ENCODE assay signal across 29 mouse cellular contexts in the genomic region with DNA sequence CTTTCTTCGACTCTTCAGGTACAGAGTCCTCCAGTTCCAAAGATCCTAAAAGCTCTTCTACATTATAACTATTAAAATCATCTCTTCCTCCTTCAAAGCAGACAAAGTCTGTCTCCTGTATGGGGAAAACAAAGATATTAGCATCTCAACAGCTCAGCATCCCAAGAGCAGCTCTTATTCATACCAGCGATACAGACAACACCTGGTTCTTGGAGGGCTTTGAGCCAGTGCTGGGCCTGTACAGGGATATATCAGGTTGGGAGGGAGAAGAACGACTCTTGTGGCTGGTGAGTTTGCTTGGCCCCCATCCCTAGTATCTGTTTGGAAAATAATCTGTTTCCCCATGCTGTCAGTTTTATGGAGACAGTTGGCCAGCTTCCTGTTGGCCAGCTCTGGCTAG. TPM values are rescaled to one million over a fixed set of nuclear protein-coding genes. Genes with fewer than 3 reads are reported as not detected.
"Had no signal": no experiment of that assay in that cellular context is flagged by ENCODE, and none has a peak within 500 bp of the region (broad histone marks: within the 10 kb centered on the region; RNA-seq: fewer than 3 reads in every experiment).

No protein-coding gene starts in this region.

- H3K9ac ChIP-seq: heart, embryonic 13.5 days; heart, embryonic 15.5 days; hindbrain, embryonic 12.5 days; hindbrain, embryonic 14.5 days; intestine, embryonic 15.5 days; limb, embryonic 12.5 days; liver, embryonic 13.5 days; liver, embryonic 15.5 days had no signal

- H3K4me1 ChIP-seq: heart, embryonic 13.5 days; heart, embryonic 15.5 days; hindbrain, embryonic 10.5 days; hindbrain, embryonic 12.5 days; intestine, embryonic 15.5 days; limb, embryonic 10.5 days; limb, embryonic 12.5 days; liver, embryonic 15.5 days had no signal

- ATAC-seq: hindbrain, embryonic 16.5 days; inflammation-experienced regulatory T-cells, adult 6 months; intestine, embryonic 15.5 days; intestine, postnatal 0 days had no signal

- H3K27me3 ChIP-seq: heart, embryonic 13.5 days; heart, embryonic 15.5 days; hindbrain, embryonic 12.5 days; intestine, embryonic 15.5 days; limb, embryonic 12.5 days; liver, embryonic 13.5 days; liver, embryonic 15.5 days had no signal

- DNase-seq: gastrocnemius, adult 2 months; gastrocnemius, postnatal 10 days; gastrocnemius, postnatal 25 days; heart, adult 2 months; heart, postnatal 4 days; kidney, adult 18-20 months; kidney, adult 8-10 months; kidney, postnatal 10 days; kidney, postnatal 25 days; kidney, postnatal 4 days; liver; liver, embryonic 13.5 days had no signal

- H3K4me3 ChIP-seq: gastrocnemius, adult 2 months; heart, adult 2 months; heart, embryonic 13.5 days; heart, embryonic 15.5 days; hindbrain, embryonic 10.5 days; hindbrain, embryonic 12.5 days; intestine, embryonic 15.5 days; left cerebral cortex, adult 2 months; limb, embryonic 10.5 days; limb, embryonic 12.5 days; liver, embryonic 13.5 days; liver, embryonic 15.5 days had no signal

- H3K27ac ChIP-seq: gastrocnemius, adult 2 months; heart, adult 2 months; heart, embryonic 13.5 days; heart, embryonic 15.5 days; hindbrain, embryonic 10.5 days; hindbrain, embryonic 12.5 days; hindbrain, embryonic 14.5 days; intestine, embryonic 15.5 days; left cerebral cortex, adult 2 months; limb, embryonic 10.5 days; limb, embryonic 12.5 days; liver, embryonic 13.5 days; liver, embryonic 15.5 days had no signal

- H3K4me2 ChIP-seq: heart, embryonic 11.5 days; heart, embryonic 13.5 days; heart, embryonic 15.5 days; hindbrain, embryonic 12.5 days; hindbrain, embryonic 14.5 days; intestine, embryonic 15.5 days; limb, embryonic 12.5 days; liver, embryonic 11.5 days; liver, embryonic 13.5 days; liver, embryonic 15.5 days had no signal

- H3K9me3 ChIP-seq: heart, embryonic 13.5 days; heart, embryonic 15.5 days; hindbrain, embryonic 10.5 days; hindbrain, embryonic 12.5 days; intestine, embryonic 15.5 days; limb, embryonic 10.5 days; limb, embryonic 12.5 days; liver, embryonic 13.5 days; liver, embryonic 15.5 days had no signal

RNA-seq across cellular contexts. Expression of a gene that starts 59.1 kb away (rescaled TPM):
- total RNA-seq: gastrocnemius, adult 2 months; gastrocnemius, postnatal 25 days; gastrocnemius, postnatal 4 days; granulocyte monocyte progenitor cell, adult 5-6 weeks; heart, adult 2 months; heart, postnatal 4 days had no signal
- polyA plus RNA-seq: heart, embryonic 13.5 days; intestine, embryonic 15.5 days; intestine, postnatal 0 days; liver, embryonic 13.5 days; liver, embryonic 15.5 days had no signal
